Mouse (Mus musculus) kidney, postnatal 10 days (tissue): Measurements from ENCODE around the gene Gm9602.
"Not testable (repeated sequence)": the region's sequence is repeated elsewhere in the genome, so short reads cannot be mapped to it uniquely, and the experiment has no call there.

Experiments used
- DNase-seq: peaks from one replicate; pipeline ENCODE4 v3.0.0; 2021; ENCODE audit warnings: mixed read lengths

Gene Gm9602

GRCm38 (mm10) chr14:4776037-4776436, at the start of gene Gm9602:
Gm9602 (plus strand) TSS chr14:4776337.
- not testable (repeated sequence) for DNase-seq

GRCm38 (mm10) chr14:4806421-4806820, 30.3 kb downstream of the Gm9602 start:
- peak; percentile 4 for DNase-seq

GRCm38 (mm10) chr14:4821950-4822349, 45.8 kb downstream of the Gm9602 start:
- DNase-seq, result peak; percentile 4
